Mouse (Mus musculus): ENCODE results near the gene Fam189a1.

The Fam189a1 gene

DNA sequence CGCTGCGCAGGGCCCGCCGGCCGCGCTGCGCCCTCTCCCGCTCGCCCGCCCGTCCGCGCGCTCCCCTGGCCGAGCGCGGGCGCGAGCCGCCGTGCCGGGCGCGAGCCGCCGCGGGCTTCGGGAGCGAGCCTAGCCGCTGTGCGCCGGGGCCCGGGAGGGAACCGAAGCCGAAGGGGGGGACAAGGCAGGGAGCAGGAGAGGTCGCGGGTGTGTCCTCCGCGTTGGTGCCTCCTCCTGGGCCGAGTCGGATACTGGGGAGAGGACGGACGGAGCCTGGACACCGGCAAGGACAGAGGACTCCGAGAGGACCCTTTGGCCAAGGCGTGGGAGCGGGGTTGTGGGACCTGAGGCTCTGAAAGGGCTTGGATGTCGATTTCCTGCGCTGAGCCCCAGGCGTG, at the start of gene Fam189a1:
Gene Fam189a1 (minus strand): TSS at position 57 of the 398 bp plus-strand sequence.
- no peak for DNase-seq

DNA sequence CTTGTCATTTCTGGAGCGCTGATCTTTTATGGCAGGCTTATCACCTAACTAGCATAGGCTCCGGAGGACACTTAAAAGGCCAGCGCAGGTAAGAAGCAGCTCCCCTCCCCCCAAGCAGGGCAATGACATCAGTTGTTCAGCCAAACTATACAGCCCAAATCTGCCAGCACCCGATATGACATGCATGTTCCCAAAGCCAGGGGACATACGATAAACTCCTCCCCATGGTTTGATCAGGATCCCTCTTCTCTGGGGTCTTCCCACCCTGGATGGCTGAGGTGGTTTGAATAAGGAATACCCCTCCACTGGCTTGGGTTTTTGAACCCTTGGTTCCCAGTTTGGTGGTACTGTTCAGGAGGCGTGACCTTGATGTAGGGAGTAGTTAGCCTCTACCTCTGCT, 49.7 kb upstream of the Fam189a1 start:
- no peak for DNase-seq

DNA sequence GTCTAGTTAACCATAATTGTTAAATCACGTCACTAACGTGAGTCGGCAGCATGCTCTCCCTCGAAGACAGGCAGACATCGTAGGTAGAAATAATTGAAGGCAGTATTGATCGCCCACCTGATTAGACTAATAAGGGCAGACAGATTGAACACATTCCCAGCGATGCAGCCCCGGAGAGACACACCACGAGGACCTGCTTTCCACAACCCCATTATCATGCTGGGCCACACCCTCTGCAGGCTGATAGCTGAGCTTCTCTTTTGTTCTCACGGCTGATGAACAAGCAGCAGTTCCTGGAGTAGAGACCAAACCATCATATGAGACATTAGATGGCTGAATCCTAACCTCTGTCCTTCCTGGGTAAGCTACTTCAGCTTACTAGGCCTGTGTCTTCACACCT, 46.3 kb upstream of the Fam189a1 start:
- DNase-seq = no peak

DNA sequence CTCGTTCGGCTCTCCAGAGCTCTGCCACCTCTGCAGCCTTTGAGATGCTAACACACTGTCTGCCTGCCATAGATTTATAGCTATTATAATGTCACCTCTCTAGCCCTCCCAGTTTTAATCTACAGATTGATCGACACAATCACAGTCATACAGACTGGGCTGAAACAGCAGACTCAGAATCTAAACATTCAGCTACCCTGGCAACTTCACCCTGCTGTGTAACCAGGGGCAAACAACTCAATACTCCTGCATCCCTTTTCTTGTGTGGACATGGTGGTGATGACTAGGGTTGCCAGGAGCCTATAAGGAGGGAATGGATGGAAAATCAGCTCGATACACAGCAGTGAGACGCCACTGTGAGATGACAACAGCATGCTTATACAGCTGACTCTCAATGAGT, 24.3 kb upstream of the Fam189a1 start:
- DNase-seq = no peak

DNA sequence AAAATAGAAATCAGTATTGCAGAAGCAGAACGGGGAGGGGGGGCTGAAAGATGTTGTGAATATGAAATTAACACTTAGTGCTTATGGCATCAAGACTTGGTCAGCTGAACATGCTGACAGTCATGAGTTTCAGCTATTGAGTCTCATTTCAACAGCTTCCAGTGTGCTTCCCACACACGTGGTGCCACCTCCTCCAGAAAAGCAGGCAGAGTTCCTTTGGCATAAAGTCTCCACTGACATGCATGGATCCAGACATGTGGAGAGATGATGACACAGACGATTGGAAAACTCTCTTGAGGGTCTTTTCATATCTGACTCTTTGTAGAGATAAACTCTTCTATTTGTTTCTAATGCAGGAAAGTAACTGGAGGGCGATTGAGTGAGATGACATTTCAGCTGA, 14.4 kb upstream of the Fam189a1 start:
- DNase-seq = no peak

DNA sequence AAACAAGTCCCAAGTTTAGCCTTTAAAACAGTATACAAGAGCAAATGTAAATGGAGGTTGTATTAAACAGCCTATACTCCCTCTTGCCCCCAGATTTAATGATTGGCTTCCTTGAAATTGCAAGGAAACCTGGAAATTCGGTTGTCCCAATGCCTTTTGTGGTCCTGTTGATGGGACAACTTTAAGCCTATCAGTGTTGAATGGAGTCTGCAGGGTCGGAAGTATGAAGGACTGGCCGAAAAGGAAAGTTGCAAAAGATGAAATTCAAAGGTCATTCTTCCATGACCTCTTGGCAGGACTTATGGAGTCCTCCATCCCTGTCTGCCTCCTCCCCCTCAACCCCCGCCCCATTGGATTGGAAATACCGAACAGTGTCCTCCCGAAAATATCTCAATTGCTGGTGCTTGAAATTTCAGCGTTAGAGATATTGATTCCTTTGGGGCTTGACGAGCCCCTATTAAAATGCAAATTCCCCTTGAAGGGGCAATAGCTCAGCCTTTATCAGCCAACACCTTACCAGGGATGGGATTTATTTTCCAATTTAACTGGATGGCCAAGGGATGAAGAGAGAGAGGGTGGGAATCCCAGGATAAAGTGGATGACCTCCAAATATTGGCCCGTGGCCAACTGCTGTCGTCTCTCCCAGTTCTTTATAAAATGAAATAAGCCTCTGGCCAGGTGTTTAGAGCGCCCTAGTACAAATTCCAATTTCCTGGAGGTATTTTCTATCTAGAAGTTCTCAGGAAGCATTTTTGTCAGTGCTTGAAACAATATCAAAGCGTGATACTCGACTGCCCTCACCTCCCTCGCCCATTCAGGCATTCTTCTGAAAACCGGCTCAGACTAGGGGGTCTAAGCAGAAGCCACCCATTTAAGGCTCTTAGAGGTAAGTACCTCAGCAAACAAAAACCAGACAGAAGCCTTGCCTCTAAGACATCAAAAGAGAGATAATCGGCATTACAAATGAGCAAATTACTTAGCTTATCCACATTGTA, 958 bp upstream of the Fam189a1 start:
- DNase-seq = no peak

DNA sequence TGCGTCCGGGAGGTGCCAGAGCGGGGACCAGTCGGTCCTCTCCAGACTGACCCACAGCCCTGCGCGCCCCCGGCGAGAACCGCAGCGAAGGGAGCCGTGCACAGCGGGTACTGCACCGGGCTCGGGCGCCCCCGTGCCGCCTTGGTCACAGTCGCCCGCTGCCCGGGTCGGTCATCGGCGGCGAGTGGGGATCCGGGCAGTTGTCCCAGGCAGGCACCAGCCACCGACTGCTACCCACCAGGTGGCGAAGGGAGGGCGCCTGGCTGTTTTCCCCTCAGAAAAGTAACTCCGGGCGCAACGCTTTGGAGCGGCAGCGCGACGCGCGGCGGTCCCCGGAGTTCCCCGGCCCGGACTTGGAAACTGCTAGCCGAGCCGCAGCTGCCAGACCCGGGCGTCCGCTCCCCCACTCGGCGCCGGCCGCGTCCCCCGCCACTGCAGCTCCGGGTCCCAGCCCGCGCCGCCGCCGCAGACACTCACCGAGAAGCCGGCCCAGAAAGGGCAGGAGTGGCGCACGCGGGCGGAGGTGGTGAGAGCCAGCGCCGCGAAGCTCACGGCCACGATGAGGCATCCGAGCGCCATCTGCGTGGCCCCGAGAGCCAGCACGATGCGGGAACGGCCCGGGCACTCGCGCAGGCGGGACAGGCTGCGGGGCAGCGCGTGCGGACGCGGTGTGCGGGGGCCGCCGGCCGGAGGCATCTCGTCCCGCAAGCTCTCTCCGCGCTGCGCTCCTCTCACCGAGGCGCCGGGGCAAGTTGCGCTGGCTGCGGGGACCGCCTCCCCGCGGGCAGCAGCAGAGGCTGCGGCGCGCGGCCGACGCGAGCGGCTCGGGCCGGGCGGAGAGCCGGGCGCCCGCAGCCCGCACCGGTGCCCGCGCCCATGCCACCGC, 499 bp downstream of the Fam189a1 start:
- no peak for DNase-seq

DNA sequence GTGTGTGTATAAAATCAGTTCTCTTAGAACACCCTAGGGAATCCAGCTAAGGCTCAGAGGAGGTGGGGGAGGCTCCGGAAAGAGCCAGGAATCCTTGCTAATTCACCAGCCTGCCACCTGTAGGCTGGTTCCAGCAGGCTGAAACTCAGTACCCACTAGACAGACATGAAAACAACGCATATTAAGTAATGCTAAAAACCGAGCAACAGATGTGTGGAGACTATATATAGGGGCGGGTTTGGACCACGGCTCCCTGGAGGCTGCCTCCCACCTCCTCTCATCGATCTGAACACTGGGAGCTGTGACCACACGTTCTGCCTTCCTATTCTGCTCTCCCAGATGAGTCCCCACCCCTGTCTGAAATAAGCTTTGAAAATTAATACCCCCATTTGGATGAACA, 1.8 kb downstream of the Fam189a1 start:
- DNase-seq = no peak

DNA sequence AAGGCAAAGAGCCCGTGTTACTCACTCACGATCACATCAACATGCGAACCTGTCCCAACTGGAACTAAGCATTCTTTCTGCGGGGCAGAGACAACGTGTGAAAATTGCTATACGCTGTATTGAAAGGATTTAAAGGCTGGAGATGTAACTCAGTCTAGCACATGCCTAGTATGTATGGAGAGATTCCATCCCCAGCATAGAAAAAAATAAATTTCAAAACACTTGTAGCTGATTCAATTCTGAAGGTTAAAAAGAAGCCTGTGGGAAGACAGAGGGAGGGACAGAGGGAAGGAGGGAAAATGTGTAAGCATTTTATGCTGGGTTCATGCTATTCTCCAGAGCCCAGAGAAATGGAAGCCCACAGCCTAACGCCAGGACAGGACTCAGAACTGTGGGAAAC, 2.5 kb downstream of the Fam189a1 start:
- DNase-seq = no peak

DNA sequence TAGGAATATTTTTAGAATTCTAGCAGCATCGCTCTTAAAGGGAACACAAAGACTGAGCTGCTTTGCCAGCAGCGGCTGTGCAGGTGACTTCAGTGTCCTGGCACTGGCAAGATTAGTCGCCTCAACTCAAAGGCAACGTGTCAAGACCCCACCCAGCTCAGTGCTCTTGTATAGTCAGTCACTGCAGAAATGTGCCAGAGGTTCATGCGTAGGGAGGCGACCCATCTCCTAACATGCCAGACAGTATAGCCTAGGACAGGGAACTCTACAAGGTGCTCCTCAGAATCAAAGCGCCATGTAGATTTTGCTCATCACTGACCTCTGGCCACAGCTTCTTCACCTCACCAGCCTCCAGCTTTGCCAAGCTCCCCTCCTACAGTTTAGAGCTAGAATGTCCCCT, 4.8 kb downstream of the Fam189a1 start:
- DNase-seq = no peak

DNA sequence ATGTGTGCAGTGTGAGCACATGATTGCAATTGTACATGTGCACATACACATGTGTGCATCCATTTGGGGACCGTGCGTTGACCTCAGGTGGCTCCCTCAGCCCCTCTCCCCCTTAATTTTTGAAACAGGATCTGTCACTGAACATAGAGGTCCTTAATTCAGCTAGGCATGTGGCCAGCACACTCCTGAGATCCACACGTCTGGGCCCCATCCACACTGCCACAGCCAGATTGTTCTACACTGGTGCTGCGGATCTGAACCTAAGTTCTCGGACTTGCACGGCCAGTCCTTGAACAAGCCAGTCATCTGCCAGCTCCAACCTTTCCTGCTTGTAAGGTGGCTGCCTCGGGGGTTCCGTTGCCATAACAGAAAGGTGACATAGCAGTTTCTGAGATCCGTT, 7.3 kb downstream of the Fam189a1 start:
- DNase-seq = no peak

DNA sequence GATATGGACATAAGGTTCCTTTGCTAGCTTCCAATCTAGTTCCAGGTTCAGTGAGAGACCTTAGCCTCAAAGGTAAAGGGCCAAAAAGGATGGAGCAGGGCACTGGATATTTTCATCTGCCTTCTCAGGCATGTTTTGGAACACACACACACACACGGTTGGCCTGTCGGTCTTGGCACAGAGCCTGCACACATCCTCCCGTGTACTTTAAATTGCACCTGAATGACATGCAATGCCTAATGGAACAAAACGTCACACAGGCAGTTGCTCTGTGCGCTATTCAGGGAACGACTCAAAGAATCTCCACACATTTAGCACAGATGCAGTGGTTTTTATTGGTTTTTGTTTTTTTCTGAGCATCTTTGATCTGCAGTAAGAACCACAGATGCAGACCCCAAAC, 11.5 kb downstream of the Fam189a1 start:
- DNase-seq = no peak

DNA sequence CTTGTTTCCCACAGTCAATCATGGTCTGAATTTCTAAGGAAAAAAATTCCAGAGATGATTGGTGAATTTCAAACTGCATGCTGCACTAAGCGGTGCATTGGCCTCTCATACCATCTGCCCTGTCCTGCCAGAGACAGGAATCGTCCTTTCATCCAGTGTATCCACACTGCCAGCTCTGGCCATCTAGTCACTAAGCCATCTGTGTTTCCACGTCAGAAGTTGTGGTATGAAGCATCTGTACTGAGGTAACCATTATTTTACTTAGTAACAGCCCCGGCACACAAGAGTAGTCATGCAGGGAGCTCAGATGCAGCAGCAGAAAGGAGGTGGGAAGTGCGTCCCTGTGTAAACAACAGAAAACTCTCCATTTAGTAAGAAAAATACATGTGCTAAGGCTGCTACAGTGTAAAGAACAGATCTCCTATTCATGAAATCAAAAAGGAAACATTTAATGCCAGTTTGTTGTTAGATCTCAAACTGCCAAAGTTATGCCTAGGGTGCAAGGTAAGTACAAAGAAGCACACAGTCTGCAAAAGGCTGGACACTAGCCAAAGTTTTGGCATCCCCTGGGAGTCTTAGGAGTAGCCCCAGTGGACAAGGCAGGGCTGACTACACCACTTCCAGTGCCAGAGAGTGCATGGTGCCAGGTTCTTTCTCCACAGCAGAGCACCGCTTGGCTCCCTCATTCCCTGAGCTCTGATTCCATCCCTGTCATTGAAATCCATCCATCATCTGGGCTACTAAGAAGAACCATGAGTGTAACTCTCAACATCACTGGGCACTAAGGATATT, 14.3 kb downstream of the Fam189a1 start:
- DNase-seq = no peak

DNA sequence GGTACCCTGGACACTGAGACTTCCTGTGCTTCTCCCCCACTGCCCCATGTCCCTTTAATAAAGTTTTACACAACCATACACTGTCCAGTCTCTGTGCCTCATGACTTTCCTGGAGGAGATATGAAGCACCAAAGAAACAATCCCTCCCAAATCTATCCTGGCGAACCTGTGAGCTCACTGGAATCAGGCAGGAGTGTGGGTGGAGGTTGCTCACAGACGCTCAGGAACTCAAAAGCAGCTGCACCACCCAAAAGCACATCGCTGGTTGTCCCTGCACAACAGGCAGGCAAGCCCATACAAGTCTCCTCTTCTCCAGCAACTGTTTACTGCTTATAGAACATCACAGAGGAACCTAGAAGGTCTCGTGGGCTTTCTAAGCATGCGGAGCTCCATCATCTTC, 15.5 kb downstream of the Fam189a1 start:
- no peak for DNase-seq

DNA sequence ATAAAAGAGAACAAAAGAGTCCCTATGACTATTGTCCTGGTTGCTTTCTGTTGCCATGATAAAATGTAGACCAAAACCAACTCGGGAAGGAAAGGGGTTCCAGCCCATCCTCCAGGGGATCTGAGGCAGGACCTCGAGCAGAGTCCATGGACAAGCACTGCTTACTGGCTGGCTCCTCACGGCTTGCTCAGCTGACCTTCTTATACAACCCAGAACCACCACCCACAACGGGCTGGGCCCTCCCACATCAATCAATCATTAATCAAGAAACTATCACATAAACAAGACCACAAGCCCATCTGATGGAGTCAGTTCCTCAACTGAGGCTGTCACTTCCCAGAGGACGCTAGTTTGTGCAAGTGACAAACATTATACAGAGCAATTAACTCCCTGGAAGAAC, 16.3 kb downstream of the Fam189a1 start:
- DNase-seq = no peak

DNA sequence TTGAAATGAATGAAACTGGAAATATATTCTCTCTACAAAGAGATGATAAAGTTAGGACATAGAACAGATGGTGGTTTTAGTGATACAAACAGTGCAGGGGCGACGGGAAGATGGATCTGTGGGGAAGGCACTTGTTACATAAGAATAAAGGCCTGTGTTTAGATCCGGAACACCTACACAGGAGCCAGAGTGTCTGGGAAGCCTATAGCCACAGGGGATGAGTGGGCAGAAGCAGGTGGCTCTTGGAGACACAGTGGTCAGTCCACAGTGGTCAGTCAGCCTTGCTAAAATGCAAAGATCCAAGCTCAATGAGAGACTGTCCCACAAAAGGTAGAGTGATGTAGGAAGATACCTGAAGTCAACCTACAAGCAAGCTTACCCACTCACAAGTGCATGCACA, 32.6 kb downstream of the Fam189a1 start:
- DNase-seq = no peak

DNA sequence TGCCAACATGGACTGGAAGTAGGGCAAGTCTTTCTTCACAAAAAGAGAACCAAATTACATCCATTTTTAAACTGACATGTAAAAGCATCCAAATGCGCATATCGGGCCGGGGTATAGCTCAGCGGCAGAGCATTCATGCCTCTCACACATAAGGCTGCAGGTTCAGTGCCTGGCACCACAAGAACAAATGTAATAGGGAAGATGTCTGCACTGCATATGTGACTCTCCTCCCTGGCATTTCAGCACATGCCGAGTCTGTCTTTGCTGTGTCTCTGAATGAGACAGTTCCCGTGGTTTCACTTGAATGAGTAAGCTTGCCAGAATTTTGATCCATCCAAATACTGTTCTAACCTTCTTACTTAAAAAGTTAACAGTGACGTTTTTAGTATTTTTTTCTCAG, 39.5 kb downstream of the Fam189a1 start:
- no peak for DNase-seq

DNA sequence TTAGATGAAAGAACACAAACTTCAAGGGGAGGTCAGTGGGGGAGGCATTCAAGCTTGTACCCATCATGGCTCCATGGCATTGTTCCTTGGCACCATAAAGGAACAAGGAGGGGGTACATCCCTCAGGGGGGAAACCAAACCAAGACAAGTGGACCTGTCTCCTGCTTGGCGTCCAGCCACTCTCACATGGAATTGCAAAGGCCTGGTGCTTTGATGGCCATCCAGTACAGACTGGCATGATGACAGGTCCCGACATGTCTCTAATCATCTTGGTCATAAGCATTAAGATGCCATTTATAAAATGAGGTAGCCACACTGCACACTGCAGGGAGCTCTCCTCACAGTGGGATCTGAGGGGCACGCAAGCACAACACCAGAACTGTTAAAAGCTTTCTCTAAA, 41.0 kb downstream of the Fam189a1 start:
- DNase-seq = no peak

DNA sequence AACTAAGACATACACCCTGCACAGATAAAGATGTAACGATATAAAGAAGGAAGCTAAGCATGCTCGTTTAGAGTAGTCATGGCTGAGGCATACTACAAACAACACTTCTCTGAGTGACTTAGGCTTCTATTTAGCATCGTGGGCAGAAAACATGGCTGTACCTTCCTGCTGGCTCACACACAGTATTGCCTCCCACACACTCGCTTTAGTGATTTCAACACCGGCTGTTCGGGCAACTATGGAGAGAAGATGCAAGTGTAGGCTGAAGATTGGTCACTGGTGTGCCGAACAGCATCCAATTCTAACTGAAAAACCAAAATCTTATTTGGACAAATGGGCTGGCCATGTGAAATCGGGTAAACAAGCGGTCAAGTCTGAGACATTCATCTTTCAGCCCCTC, 44.7 kb downstream of the Fam189a1 start:
- DNase-seq = no peak

DNA sequence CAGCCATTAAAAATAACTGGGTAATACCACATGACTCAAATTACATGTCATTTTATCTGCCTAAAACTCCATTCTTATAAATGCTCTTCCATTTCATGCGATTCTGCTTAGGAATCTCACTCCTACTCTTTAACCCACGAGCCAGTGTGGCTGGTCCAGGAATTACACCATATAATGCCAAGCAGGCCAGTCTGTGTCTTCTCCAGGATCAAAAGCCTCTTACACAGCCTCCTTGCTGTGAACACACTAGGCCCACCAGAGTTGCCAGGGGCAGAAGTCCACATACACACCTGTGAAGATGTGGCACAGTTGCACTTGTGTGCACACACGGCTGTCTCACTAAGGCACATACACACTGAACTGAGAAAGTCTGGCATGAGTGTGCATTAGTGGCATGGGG, 50.8 kb downstream of the Fam189a1 start:
- no peak for DNase-seq

DNA sequence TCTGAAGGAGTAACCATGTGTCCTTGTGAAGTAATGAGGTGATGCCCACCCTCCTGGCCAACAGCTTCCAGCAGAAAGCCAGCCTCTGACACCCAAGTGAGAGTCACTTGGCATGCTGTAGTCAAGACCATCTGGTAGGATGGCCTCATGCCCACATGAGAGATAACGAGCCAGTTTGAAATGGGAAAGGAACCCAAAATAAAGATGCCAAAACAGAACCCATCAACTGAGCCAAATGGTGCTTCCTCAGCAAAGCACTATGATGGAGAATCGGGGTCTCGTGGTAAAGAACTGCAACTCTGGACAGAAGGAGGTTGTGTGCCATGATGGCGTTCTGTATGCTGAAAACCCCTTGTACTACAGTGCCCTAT, 51.3 kb downstream of the Fam189a1 start:
- DNase-seq = no peak

DNA sequence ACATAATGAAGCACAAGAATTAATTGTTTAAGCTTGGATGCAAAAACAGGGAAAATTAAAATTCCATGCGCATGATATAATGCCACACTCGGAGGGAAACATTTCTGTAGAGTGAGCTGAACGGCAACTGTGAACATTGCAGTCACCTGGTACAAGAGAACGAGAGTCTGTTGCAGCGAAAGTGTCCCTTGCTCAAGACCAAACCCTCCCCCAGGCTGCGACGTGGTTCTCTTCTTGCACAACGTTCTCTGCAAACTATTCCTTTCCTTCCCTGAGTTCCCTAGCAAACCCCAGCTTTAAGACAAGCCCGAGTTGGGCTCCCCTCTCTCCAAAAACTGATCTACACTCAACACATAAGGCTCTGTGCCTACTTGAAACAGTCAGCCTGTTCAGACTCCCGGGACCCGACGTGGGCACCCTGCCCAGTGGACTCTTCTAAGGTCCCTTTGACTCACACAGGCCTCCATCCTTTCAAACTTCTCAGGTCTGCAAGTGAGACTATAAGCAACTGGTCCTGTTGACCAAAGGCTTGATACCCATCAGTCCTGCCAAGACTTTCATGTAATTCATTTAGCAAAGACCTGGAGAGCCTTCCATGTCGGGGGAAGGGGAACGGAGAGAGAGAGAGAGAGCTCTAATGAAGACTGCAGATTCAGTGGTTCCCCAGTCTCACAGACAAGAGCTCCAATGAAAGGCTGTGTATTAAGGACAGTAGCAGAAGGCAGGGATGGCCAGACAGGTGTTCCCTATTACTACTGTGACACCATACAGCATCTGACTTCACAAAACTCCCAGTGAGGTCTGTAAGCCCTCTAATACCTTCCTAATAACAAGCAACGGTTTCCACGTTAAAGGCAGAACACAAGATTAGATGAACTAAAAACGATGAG, 51.9 kb downstream of the Fam189a1 start:
- no peak for DNase-seq
